Mouse (Mus musculus) adrenal gland, adult 2 months (tissue): ENCODE measurements around the gene Rars2. TPM values are rescaled to one million over a fixed set of nuclear protein-coding genes. Genes with fewer than 3 reads are reported as not detected.

ENCODE experiments used
- DNase-seq: peaks from one replicate; pipeline ENCODE4 v3.0.0; 2021
- polyA plus RNA-seq: library from polyadenylated mRNA; depleted of rRNA; stranded (reverse); fragments of >200 nt; gene quantifications from 2 replicates; pipeline ENCODE4 v1.2.3, GENCODE M21; 2012; rRNA removed
- total RNA-seq, 2 experiments: library from RNA; stranded (reverse); gene quantifications; 2 replicates each; pipeline ENCODE4 v1.2.3; 2021

Gene Rars2
- total and polyA plus RNA-seq, 3 experiments, result 3.9 to 36.5 (median 35.8) TPM

GRCm38 (mm10) chr4:34640731-34641130, 26.0 kb downstream of the Rars2 start:
- DNase-seq, result no peak

GRCm38 (mm10) chr4:34644779-34645178, 30.0 kb downstream of the Rars2 start:
- no peak for DNase-seq

GRCm38 (mm10) chr4:34653179-34653578, 38.4 kb downstream of the Rars2 start:
- no peak for DNase-seq

DNA sequence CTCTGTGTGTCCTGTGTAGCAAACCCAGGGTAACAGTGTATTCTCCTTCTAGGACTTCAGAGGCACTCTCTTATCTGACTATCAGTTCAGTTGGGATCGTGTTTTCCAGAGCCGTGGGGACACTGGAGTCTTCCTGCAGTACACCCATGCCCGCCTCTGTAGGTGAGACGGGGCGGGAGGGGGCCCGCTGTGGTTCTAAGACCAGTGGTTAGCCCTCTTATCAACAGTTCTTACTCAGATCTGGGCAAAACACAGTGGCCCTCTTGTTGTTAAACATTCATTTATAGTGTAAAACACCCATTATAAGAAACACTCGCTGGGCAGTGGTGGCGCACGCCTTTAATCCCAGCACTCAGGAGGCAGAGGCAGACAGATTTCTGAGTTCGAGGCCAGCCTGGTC, 41.3 kb downstream of the Rars2 start:
- no peak for DNase-seq

GRCm38 (mm10) chr4:34659012-34659411, 44.3 kb downstream of the Rars2 start:
- no peak for DNase-seq

- DNase-seq, result no peak
Measured at GRCm38 (mm10) chr4:34661514-34661913, 46.8 kb downstream of the Rars2 start.

- no peak for DNase-seq
Measured at GRCm38 (mm10) chr4:34661927-34662326, 47.2 kb downstream of the Rars2 start.

- DNase-seq, result no peak
Measured at GRCm38 (mm10) chr4:34667923-34668322, 53.2 kb downstream of the Rars2 start.

DNA sequence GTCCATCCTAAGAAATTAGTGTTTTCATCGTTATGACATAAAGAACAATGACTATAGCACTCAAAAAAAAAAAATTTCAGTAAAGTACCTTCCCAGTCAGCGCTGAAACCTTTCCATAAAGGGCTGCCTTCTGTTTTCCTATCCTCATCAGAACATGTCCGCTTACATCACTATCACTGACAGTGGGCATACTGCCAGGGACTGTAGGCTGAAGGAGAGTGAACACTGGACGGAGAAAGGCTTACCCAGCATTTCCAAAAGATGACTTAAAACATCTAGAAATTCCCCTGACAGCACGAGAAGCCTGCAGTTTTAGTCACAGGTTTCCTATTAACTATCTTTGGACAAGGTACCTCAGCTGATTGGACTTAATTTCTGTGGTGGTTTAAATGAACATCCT, 59.0 kb downstream of the Rars2 start:
- DNase-seq, result no peak

DNA sequence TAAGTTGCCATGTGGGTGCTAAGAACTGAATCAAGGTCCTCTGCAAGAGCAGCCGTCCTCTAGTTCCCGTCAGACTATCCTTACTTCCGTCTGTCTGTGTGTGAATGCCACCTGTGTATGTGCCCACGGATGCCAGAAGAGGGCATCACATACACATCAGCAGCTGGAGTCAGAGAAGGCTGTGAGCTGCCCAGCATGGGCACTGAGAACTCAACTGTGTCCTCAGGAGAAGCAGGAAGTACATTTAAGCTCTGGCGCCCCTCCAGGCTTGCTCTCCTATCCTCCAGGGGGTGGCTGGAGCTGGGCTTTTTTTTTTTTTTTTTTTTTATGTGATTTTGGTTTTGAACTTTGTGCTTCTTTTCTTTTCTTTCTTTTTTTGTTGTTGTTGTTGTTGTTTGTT, 65.8 kb downstream of the Rars2 start:
- no peak for DNase-seq

DNA sequence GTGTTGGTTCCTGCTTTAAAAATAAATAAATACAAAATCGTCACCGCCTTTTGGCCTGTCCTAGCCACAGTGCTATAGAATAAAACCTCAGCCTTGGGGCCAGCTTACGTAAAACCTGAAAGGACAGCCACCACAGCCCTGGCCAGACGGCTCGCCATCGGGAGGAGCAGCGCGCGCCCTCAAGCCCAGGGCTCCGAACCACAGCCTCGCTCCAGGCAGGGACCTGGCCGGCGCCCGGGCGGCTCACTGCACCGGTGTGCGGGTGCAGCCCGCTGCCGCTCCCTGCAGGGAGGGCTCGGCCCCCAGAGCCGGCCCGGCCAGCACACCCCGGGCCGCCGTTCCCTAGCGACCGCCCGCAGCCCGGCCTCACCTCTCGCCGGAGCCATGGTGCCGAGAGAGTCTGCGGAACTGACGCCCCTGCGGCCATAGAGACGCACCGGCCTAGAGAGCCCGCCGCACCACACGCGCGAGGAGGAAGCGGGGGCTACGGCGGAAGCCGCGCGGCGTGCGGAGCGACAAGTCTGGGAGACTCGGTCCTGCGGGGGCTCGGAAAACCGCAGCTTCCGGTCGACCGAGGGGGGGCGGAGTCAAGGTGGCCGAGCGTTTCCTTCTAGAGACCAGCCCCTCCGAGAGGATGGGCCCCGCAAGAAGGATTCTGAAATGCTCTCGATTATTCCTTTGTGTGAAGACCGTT, 72.3 kb downstream of the Rars2 start, which contains the start of gene Slc35a1:
Gene Slc35a1, minus strand, starts transcription at position 565 of the 694 bp plus-strand sequence.
- peak; percentile 96 for DNase-seq

- no peak for DNase-seq
Measured at GRCm38 (mm10) chr4:34688021-34688420, 73.3 kb downstream of the Rars2 start.

GRCm38 (mm10) chr4:34701528-34701927, 86.8 kb downstream of the Rars2 start:
- peak; percentile 82 for DNase-seq

- DNase-seq, result no peak
Measured at GRCm38 (mm10) chr4:34702231-34702630, 87.5 kb downstream of the Rars2 start.

DNA sequence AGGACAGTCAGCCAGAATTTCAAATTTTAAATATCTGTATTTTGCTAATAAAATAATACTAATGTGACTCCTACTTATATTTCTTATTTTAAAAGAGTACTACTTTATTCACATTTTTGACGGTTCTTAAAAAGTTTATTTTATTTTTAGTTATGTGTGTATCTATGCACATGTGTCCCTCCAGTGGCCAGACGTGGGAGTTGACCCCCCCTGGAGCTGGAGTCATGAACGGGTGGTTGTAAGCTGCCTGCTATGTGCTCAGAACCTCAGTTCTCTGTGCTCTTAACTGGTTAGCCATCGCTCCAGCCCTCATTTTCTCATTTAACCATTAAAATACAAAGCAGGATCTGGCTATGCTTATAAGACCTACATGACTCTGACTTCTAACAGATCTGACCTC, 88.3 kb downstream of the Rars2 start:
- DNase-seq, result no peak

DNA sequence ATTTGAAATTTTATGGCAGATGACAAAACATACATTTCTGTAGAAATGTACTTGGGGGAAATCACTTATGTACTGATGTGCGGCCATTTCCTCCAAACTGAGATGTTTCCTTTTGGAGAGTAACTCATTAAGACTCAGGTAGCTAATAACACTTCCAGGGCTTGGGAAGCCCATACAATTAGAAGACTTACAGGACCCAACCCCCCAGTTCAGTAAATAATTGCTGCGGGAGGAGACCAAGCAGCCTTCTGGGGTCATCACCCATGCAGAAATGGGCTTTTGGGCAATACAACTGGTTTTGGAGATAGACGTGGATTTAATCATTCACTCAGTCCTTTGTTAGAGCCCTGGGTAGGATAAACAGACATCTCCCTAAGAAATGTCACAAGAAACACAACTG, 92.5 kb downstream of the Rars2 start:
- DNase-seq, result no peak

DNA sequence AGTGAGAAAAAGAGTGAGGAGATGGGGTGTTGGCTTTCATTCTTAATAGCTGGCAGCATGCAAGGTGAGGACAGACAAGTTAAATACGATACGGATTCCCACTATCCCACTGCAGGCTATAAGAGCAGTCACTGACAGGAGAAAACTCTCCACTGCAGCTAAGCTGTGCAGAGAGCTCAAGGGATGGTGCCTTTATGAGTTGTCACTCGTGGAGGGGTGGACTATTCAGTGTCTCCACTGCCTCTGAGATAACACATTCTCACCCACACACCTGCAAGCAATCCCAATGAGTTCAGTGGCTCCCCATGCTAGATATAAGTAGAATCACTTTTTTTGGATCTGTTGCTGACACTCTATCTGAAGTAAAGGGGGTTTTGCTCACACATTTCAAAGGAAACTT, 93.4 kb downstream of the Rars2 start:
- DNase-seq, result no peak

Other genes starting within 250 kb of the Rars2 start
- 10 to 100 TPM; 74.8 to 78.0 TPM for gene Akirin2, start 64.0 kb upstream of the Rars2 start, total RNA-seq
- 23.5 and 54.9 TPM in 2 replicates for gene Akirin2, start 64.0 kb upstream of the Rars2 start, polyA plus RNA-seq
- 10 to 100 TPM; 55.7 to 58.1 TPM for gene Orc3, start within 50 bp of the Rars2 start, total RNA-seq
- gene Orc3, start within 50 bp of the Rars2 start, polyA plus RNA-seq, result 5.3 and 8.2 TPM in 2 replicates
- gene Slc35a1, start 72.5 kb downstream of the Rars2 start, total RNA-seq, result 10 to 100 TPM; 29.0 to 41.0 TPM
- 7.9 and 8.3 TPM in 2 replicates for gene Slc35a1, start 72.5 kb downstream of the Rars2 start, polyA plus RNA-seq
- gene Cfap206, start 115.2 kb downstream of the Rars2 start, total RNA-seq, result under 1 TPM; 0.26 to 0.73 TPM
- gene Cfap206, start 115.2 kb downstream of the Rars2 start, polyA plus RNA-seq, result not detected in 2 replicates
- gene Gm136, start 141.3 kb downstream of the Rars2 start, total RNA-seq, result not detected
- not detected in 2 replicates for gene Gm136, start 141.3 kb downstream of the Rars2 start, polyA plus RNA-seq
- gene Smim8, start 163.5 kb downstream of the Rars2 start, total RNA-seq, result 10 to 100 TPM; 19.4 to 23.6 TPM
- gene Smim8, start 163.5 kb downstream of the Rars2 start, polyA plus RNA-seq, result 0.57 and 0.80 TPM in 2 replicates